Mouse (Mus musculus) thymus, adult 2 months (tissue): ENCODE data around the gene Gpc5.

Experiments used
- CTCF ChIP-seq: fragments of 200-500 bp; IDR thresholded peaks from 2 replicates; pipeline ENCODE4 v1.5.1; 2012; ENCODE audit warnings: mild to moderate bottlenecking, control low read depth, low read length, moderate library complexity, borderline replicate concordance; ENCODE audit not compliant: control insufficient read depth, poor library complexity, insufficient read depth; ENCODE audit errors: extremely low read depth
- POLR2A ChIP-seq: fragments of 200-500 bp; IDR thresholded peaks from 2 replicates; pipeline ENCODE4 v1.6.1; 2012; ENCODE audit warnings: mild to moderate bottlenecking, low read length, control low read depth, moderate library complexity; ENCODE audit not compliant: control insufficient read depth, poor library complexity, insufficient read depth; ENCODE audit errors: extremely low read depth

- no peak for TF ChIP-seq CTCF
- no peak for TF ChIP-seq POLR2A
Observed at GRCm38 (mm10) chr14:115392894-115393524, 301.0 kb downstream of the Gpc5 start.
